Mouse (Mus musculus) liver, postnatal 0 days (tissue): ENCODE measurements at regions not wholly inside any gene's neighbourhood (a gene's known extent, or its start where the extent isn't known, plus 50 kb on each side); places are given as distances from the start of the nearest gene placed in this dataset.
A peak's percentile ranks its signal among the peaks of the same experiment; 100 is the strongest.

Experiments used
- CTCF ChIP-seq: sonication (generic); IDR thresholded peaks from 2 replicates; pipeline ENCODE4 v1.5.1; 2016; ENCODE audit warnings: antibody characterized with exemption, low read depth
- EP300 ChIP-seq: IDR thresholded peaks from 2 replicates; pipeline ENCODE4 v1.6.1; 2016; ENCODE audit warnings: antibody characterized with exemption, low read depth, mild to moderate bottlenecking

DNA sequence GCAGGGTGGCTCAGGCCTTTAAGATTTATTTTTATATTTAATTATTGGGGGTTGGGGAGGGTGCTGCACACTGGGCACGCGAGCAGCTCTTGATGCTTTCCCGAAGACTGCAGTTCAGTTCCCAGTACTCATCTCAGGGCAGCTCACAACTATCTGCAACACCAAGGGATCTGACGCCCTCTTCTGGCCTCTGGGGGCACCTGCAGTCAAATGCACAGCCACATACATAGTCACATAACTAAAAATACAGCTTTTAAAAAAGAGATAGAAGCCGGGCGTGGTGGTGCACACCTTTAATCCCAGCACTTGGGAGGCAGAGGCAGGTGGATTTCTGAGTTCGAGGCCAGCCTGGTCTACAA lies 52.5 kb upstream of the Foxp4 start:
- TF ChIP-seq EP300, result no peak
- 0 out of 2 replicates have a peak, but pooled peaks have one; percentile 33 for TF ChIP-seq CTCF
